Mouse (Mus musculus): ENCODE measurements around the gene Apobec2.

The Apobec2 gene

DNA sequence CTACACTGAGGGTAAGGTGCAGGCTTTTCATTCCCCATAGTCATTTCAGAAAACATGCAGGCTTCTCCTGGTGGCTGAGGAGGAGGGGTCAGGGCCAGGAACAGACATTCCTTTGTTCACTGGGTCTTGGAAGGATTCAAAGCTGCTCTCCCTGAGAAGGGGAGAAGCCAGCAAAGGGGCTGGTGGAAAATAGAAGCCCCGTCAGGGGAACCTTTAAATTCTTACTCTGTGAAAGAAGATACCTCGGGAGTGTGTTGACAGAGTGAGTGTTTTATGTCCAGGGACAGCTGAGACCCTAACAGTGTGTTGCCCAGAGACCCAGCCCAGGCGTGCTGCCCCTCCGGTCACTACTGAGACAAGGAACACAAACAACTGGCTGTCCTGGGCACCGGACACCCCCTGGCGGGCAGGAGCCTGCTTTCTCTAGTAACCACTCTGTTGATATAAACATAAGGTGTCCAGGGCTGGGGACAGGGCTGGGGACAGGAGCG lies 4.7 kb upstream of the Apobec2 start:
- DNase-seq (ENCODE audit: low read depth in 2 of 2, low spot score in 2 of 2) = no peak

DNA sequence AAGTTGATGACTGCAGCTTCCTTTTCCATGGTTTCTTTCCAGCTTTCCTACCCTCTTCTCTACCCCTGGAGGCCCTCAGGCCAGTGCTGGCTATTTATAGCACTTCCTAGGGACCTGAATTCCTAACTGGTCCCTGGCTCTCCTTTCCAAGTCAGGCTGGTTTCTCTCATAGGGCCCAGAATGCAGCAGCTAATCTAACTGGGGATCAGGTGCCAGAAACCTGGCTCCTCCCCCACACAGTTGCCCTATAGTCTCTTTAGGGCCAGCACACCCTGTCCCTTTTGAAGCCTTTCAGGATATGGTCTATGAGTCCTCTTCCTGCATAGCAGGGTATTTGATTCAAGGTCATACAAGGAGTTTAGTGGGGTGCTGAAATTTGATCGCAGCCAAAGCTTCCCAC lies 3.8 kb upstream of the Apobec2 start:
- DNase-seq (ENCODE audit: low read depth in 2 of 2, low spot score in 2 of 2) = no peak

GRCm38 (mm10) chr17:48434479-48434878 lies 1.7 kb upstream of the Apobec2 start:
- no peak for DNase-seq (ENCODE audit: low read depth in 2 of 2, low spot score in 2 of 2)

GRCm38 (mm10) chr17:48433689-48434330 lies 1.1 kb upstream of the Apobec2 start:
- DNase-seq (ENCODE audit: low read depth in 2 of 2, low spot score in 2 of 2) = no peak

DNA sequence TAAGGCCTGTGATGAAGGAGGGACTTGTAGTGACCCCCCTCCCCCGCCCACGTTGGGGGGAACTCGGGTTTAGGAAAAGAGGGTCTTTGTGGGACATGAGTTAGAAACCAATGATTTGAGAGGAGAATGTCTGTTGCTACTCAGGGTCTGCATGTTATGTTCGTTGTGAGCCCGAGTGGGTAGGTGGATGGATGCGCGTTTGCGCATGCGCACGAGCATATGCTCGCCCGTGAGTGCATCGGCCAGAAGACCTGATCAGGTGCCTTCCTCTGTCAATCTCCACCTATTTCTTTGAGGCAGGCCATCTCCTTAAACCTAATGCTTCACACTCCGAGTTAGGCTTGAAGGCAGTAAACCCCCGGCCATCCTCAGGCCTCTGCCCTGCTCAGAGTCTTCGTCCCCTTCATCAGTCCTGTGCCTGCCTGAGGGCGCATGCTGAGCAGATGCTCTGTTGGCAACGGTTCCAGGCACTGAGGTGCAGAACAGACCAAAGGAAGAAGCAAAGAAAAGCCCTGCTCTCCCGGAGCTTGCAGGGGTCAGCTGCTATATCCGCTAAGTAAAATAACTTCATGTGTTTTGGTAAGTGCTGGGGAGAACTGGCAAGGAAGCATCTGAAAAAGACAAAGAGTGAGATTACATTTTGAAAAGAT lies 401 bp upstream of the Apobec2 start:
- DNase-seq (ENCODE audit: low read depth in 2 of 2, low spot score in 2 of 2) = no peak

DNA sequence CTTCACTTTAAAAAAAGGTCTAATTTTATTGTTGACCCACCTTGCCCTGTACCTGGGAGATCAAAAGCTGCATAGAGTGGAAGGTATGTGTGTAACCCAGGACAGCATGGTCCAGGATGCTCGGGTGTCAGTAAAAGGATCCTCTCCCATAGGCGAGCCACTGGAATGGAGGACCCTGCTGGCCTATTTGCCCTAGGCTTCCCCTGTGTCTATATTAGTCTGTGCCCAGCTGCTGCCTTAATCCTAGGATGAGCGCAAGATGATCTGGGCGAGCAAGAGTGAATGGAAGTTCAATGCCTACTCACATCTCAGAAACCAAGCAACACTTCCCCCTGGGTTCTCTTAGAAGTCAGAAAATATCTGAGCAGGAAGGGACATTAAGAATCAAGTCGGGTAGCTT lies 1.7 kb downstream of the Apobec2 start:
- DNase-seq (ENCODE audit: low read depth in 2 of 2, low spot score in 2 of 2) = no peak

- DNase-seq (ENCODE audit: low read depth in 2 of 2, low spot score in 2 of 2) = no peak
These were observed 2.3 kb downstream of the Apobec2 start for GRCm38 (mm10) chr17:48430394-48430793.

GRCm38 (mm10) chr17:48427852-48428530 lies 4.7 kb downstream of the Apobec2 start:
- DNase-seq (ENCODE audit: low read depth in 2 of 2, low spot score in 2 of 2) = peak in 1 of 2 experiments; percentile 29

GRCm38 (mm10) chr17:48426991-48427750 lies 5.6 kb downstream of the Apobec2 start:
- DNase-seq (ENCODE audit: low read depth in 2 of 2, low spot score in 2 of 2) = no peak

- DNase-seq (ENCODE audit: low read depth in 2 of 2, low spot score in 2 of 2) = peak; percentile 11 to 25
These were observed 6.7 kb downstream of the Apobec2 start for GRCm38 (mm10) chr17:48425823-48426612.

- DNase-seq (ENCODE audit: low read depth in 2 of 2, low spot score in 2 of 2) = no peak
These were observed 8.5 kb downstream of the Apobec2 start for GRCm38 (mm10) chr17:48424237-48424636.

GRCm38 (mm10) chr17:48419571-48419970 lies 13.2 kb downstream of the Apobec2 start:
- no peak for DNase-seq (ENCODE audit: low read depth in 2 of 2, low spot score in 2 of 2)

GRCm38 (mm10) chr17:48418781-48419180 lies 13.9 kb downstream of the Apobec2 start:
- no peak for DNase-seq (ENCODE audit: low read depth in 2 of 2, low spot score in 2 of 2)

- DNase-seq (ENCODE audit: low read depth in 2 of 2, low spot score in 2 of 2) = no peak
These were observed 14.6 kb downstream of the Apobec2 start for GRCm38 (mm10) chr17:48418174-48418573.

DNA sequence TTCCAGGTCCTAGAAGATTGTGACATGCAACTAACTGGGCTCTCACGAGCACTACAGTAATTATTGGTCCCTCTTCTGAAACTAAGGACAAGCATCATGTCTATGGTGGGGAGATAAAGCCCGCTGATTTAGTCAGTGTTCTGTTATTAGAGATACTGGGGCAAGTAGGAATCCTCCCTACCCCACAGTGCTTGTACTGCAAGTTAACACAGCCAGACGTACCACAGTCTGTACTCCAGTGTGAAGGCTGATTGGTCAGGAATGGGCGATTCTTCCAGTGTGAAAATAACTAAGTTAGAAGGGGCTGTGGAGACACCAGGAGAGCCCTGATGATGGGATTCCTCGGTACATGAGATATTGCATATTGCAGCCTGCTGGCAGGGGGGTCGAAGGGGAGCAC lies 15.2 kb downstream of the Apobec2 start:
- no peak for DNase-seq (ENCODE audit: low read depth in 2 of 2, low spot score in 2 of 2)

DNA sequence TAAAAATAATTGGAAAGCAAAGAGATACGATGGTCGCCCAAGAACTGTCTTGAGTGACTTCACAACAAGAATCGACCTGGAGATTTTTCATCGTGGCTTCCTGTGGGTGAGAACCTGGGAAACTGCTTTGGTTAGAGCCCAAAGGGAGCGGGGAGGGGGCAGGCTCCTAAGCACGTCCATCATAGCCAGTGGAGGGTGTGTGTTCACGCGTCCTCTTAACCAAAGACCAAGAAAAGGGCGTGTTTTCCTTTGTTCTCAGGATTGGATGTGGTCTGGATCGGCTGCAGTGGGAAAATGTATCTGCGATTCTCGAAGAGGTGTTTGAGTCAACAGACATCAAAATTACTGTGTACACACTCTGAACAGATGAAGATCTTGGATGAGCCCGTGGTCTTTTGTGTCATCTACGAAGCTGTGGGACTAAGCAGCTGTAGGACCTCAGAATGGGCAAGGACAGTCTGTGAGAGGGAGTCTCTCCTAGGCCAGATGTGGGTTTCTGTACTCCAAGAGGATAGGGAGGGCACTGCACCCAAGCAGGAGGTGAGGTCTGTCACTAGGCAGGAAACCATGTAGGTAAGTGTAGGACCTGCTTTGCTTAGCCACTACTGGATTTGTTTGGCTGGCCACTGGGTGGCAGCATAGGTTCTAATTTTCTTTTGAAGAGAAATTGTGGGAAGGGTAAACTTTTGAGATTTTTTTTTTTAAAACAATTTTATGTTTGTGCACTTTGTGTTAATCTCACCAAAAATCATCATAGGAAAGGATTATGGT lies 16.1 kb downstream of the Apobec2 start:
- DNase-seq (ENCODE audit: low read depth in 2 of 2, low spot score in 2 of 2) = peak; percentile 43 to 57

- DNase-seq (ENCODE audit: low read depth in 2 of 2, low spot score in 2 of 2) = no peak
These were observed 16.7 kb downstream of the Apobec2 start for GRCm38 (mm10) chr17:48416011-48416410.

- DNase-seq (ENCODE audit: low read depth in 2 of 2, low spot score in 2 of 2) = no peak
These were observed 21.5 kb downstream of the Apobec2 start for GRCm38 (mm10) chr17:48411241-48411640.

DNA sequence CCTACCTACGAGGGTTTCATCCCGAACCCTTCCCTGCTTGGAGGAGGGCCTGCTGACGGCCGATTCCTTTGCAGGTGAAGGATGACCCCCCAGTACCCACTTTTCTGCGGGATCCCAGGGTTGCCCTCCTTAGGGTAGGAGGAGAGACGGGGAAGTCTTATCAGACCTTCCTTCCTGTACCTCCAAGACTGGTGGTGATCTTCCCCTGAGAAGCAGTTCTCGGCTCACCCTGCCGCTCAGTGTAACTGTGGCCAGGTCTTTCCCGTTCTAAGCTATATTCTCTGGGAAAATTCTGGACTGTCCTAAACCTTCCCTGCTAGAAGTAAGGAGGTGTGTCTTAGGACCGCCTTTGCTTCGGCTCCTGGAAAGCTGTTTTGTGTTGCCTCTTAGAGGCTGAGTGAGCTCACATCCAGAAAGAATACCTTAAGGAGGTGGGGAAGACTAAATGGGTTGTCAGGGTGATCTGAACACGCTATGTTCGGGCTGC lies 22.4 kb downstream of the Apobec2 start:
- no peak for DNase-seq (ENCODE audit: low read depth in 2 of 2, low spot score in 2 of 2)
